Mouse (Mus musculus) G1E-ER4 (cell line): Measurements from ENCODE around the gene Marveld3. TPM values are rescaled to one million over a fixed set of nuclear protein-coding genes. Genes with fewer than 3 reads are reported as not detected.

Experiments used
- GATA1 ChIP-seq: IDR thresholded peaks from one replicate; pipeline ENCODE4 v1.8.0; 2012; ENCODE audit warnings: low read length, inconsistent platforms
- polyA plus RNA-seq: library from polyadenylated mRNA; stranded (reverse); fragments of >175 nt; gene quantifications from 2 replicates; pipeline ENCODE4 v1.2.3, GENCODE M21; 2012

The Marveld3 gene
- polyA plus RNA-seq: not detected in 2 replicates

- no peak for TF ChIP-seq GATA1
These were observed at the start of gene Marveld3 for GRCm38 (mm10) chr8:109961693-109962367. Gene Marveld3, minus strand, starts transcription at chr8:109962203.

- no peak for TF ChIP-seq GATA1
These were observed 48.9 kb upstream of the Marveld3 start for GRCm38 (mm10) chr8:110010868-110011267.

- TF ChIP-seq GATA1: no peak
These were observed 47.0 kb upstream of the Marveld3 start for GRCm38 (mm10) chr8:110008995-110009446.

- no peak for TF ChIP-seq GATA1
These were observed 46.4 kb upstream of the Marveld3 start for GRCm38 (mm10) chr8:110008228-110008994.

- no peak for TF ChIP-seq GATA1
These were observed 44.5 kb upstream of the Marveld3 start for GRCm38 (mm10) chr8:110006312-110007023.

- TF ChIP-seq GATA1: no peak
These were observed 42.3 kb upstream of the Marveld3 start for GRCm38 (mm10) chr8:110004300-110004699.

- no peak for TF ChIP-seq GATA1
These were observed 41.0 kb upstream of the Marveld3 start for GRCm38 (mm10) chr8:110002953-110003352.

- no peak for TF ChIP-seq GATA1
These were observed 38.0 kb upstream of the Marveld3 start for GRCm38 (mm10) chr8:109999974-110000373.

GRCm38 (mm10) chr8:109998066-109998465, 36.1 kb upstream of the Marveld3 start:
- TF ChIP-seq GATA1: no peak

- TF ChIP-seq GATA1: no peak
These were observed 35.4 kb upstream of the Marveld3 start for GRCm38 (mm10) chr8:109997381-109997780.

- TF ChIP-seq GATA1: no peak
These were observed 30.9 kb upstream of the Marveld3 start for GRCm38 (mm10) chr8:109992951-109993350.

- no peak for TF ChIP-seq GATA1
These were observed 30.2 kb upstream of the Marveld3 start for GRCm38 (mm10) chr8:109992166-109992565.

- TF ChIP-seq GATA1: no peak
These were observed 28.2 kb upstream of the Marveld3 start, which contains the start of gene Tat for GRCm38 (mm10) chr8:109990224-109990623. Gene Tat, plus strand, starts transcription at chr8:109990437.

GRCm38 (mm10) chr8:109989151-109989550, 27.1 kb upstream of the Marveld3 start:
- no peak for TF ChIP-seq GATA1

- TF ChIP-seq GATA1: no peak
These were observed 25.8 kb upstream of the Marveld3 start for GRCm38 (mm10) chr8:109987776-109988175.

- no peak for TF ChIP-seq GATA1
These were observed 24.4 kb upstream of the Marveld3 start for GRCm38 (mm10) chr8:109986384-109986783.
